Mouse (Mus musculus) forebrain, embryonic 11.5 days (tissue): ENCODE data around the gene Insig2. TPM values are rescaled to one million over a fixed set of nuclear protein-coding genes. Genes with fewer than 3 reads are reported as not detected.
A peak's percentile ranks its signal among the peaks of the same experiment; 100 is the strongest.

Experiments
- ATAC-seq: fragments of 200-750 bp; cut with Nextera tagmentation; replicated peaks from 2 replicates; pipeline ENCODE4 v1.8.0; 2017; ENCODE audit warnings: moderate TSS enrichment; ENCODE audit not compliant: low FRiP score
- DNase-seq: peaks from one replicate; pipeline ENCODE4 v3.0.0-alpha.2; 2017; ENCODE audit warnings: low spot score
- H3K27ac ChIP-seq: fragments of 300-500 bp; sonication (generic); 2 replicates; pipeline ENCODE4 v1.5.1; 2014; ENCODE audit warnings: low read depth, low read length
- H3K27me3 ChIP-seq: fragments of 300-500 bp; sonication (generic); 2 replicates; pipeline ENCODE4 v1.6.1; 2014; ENCODE audit warnings: mild to moderate bottlenecking, low read length, mixed read lengths; ENCODE audit not compliant: control insufficient read depth, insufficient read depth
- H3K36me3 ChIP-seq: fragments of 300-500 bp; sonication (generic); 2 replicates; pipeline ENCODE4 v1.6.1; 2014; ENCODE audit warnings: mild to moderate bottlenecking, low read length, moderate library complexity, mixed read lengths; ENCODE audit not compliant: control insufficient read depth, insufficient read depth
- H3K4me1 ChIP-seq: fragments of 300-500 bp; sonication (generic); replicated peaks from 2 replicates; pipeline ENCODE4 v1.6.1; 2014; ENCODE audit warnings: low read length, mixed read lengths; ENCODE audit not compliant: control insufficient read depth, insufficient read depth
- H3K4me2 ChIP-seq: fragments of 300-500 bp; sonication (generic); 2 replicates; pipeline ENCODE4 v1.6.1; 2014; ENCODE audit warnings: low read depth, mild to moderate bottlenecking, low read length, moderate library complexity, mixed read lengths; ENCODE audit not compliant: severe bottlenecking
- H3K4me3 ChIP-seq: fragments of 300-500 bp; sonication (generic); 2 replicates; pipeline ENCODE4 v1.5.1; 2014; ENCODE audit warnings: low read depth, low read length
- H3K9ac ChIP-seq: fragments of 300-500 bp; sonication (generic); 2 replicates; pipeline ENCODE4 v1.6.1; 2014; ENCODE audit warnings: low read length
- H3K9me3 ChIP-seq: fragments of 300-500 bp; sonication (generic); 2 replicates; pipeline ENCODE4 v1.6.1; 2016; ENCODE audit warnings: low read length, mixed read lengths; ENCODE audit not compliant: control insufficient read depth
- WGBS: fragments of 180-500 bp; shearing (Covaris S2); extraction: QIAGEN DNeasy Blood & Tissue Kit; methylation state at CpG from one replicate; pipeline ENCODE4 v1.1.7; 2014; 5-methylcytosine and 5-hydroxymethylcytosine counted together
- polyA plus RNA-seq: library from polyadenylated mRNA; unstranded; fragments of >200 nt; fragmentation: Nextera tagmentation; extraction: Ambion mirVana; gene quantifications from 2 replicates; pipeline ENCODE4 v1.2.1, GENCODE M21; 2014

The Insig2 gene
- polyA plus RNA-seq, 1 experiment from 2014 or later: 16.7 TPM

DNA sequence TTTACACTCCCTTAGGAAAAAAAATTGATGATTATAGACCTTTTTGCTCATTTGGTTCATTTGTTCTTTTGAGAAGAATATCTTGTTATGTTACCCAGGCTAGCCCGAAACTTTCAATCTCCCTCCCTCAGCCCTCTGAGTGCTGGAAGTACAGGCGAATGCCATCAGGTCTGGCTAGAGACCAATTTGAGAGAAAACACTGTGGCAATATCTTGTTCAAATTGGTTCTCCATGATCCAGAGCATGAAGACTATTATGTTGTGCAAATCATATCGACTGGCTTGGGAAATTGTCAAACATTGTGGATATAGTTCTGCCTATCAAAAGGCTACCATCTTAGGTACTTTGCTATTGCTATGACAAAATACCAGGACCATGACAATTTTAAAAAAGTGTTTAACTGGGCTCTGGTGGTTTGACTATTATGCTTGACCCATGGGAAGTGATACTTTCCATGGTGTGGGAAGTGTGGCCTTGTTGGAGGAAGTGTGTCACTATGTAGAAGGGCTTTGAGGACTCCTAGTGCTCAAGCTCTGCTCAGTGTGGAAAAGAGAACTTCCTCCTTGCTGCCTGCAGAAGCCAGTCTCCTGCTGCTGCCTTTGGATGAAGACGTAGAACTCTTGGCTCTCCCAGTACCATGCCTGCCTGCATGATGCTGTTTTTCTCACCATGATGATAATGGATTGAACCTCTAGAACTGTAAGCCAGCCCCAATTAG, 1.8 kb upstream of the Insig2 start:
- no peak overlapping the region for H3K27ac ChIP-seq
- H3K27me3 ChIP-seq: no peaks in the 10 kb centered on the region
- H3K9ac ChIP-seq: no peak overlapping the region
- WGBS: 94% methylated on average over 4 of the region's 4 CpGs
- no peaks in the 10 kb centered on the region for H3K4me1 ChIP-seq
- no peak overlapping the region for H3K4me3 ChIP-seq
- no peaks in the 10 kb centered on the region for H3K9me3 ChIP-seq
- no peak overlapping the region for H3K4me2 ChIP-seq
- DNase-seq: no peak
- H3K36me3 ChIP-seq: no peaks in the 10 kb centered on the region
- no peak for ATAC-seq

DNA sequence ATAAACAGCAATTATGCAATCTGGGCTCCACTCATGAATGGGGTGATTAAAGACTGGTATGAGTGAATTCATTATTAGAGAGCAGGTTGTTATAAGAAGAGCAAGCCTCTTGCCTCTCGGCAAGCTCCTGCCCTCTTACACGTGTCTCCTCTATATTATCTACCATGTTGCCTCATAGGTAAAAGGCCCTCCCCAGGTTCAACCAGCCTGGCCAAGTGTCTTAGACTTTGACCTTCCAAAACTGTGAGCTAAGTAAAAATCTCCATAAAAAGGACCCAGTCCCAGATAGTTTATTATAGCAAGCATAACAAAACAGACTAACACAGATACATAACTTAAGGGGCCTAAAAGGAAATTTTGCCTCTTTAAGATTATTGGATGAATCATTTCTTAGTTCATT, 1.8 kb downstream of the Insig2 start:
- 92% methylated on average over 2 of the region's 2 CpGs for WGBS

DNA sequence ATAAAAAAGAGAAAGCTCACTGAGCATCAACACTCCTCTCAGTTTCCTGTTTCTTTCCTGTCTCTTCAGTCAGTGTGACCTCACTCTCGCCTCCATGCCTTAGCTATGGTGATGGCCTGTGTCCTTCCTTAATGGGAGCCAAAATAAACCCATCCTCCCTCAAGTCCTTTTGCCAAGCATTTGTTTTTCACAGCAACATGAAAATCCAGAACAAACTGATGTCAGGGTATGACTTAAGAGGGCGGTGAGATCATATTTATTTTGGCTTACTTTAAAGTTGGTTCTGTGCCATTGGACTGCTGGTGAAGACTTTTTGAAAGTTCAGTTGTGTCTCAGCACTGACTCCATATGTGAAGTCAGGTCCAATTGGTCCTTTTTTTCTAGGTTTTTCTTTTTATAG, 3.0 kb downstream of the Insig2 start:
- H3K9ac ChIP-seq: no peak overlapping the region
- WGBS: 83% methylated on average over 2 of the region's 2 CpGs

More for the DNA sequence above, 1.8 kb downstream of the Insig2 start:
- Histone ChIP-seq H3K4me3 (no peak overlapping the region), H3K27ac (no peak overlapping the region), H3K9me3 (no peaks in the 10 kb centered on the region), H3K9ac (no peak overlapping the region), H3K4me1 (peaks cover 5% of the 10 kb centered on the region; the same call in 1 of the 2 replicates), H3K4me2 (no peak overlapping the region), H3K36me3 (no peaks in the 10 kb centered on the region), H3K27me3 (no peaks in the 10 kb centered on the region)
- DNase-seq: no peak
- no peak for ATAC-seq

GRCm38 (mm10) chr1:121328193-121328555, 4.2 kb downstream of the Insig2 start:
- ATAC-seq (peak; percentile 51; the same call in 1 of the 2 replicates), DNase-seq (no peak)
- peaks cover 5% of the 10 kb centered on the region; the same call in 1 of the 2 replicates for H3K4me1 ChIP-seq
- WGBS: 6% methylated on average over 7 of the region's 7 CpGs
- no peaks in the 10 kb centered on the region for H3K36me3 ChIP-seq
- H3K27ac ChIP-seq: no peak overlapping the region; the same call in 1 of the 2 replicates
- no peaks in the 10 kb centered on the region for H3K27me3 ChIP-seq
- peak overlapping the region; percentile 85 for H3K9ac ChIP-seq
- H3K4me3 ChIP-seq: peak overlapping the region; percentile 75
- H3K9me3 ChIP-seq: no peaks in the 10 kb centered on the region
- H3K4me2 ChIP-seq: peak overlapping the region; percentile 76

More for the DNA sequence above, 3.0 kb downstream of the Insig2 start:
- no peak overlapping the region for H3K4me2 ChIP-seq
- H3K4me1 ChIP-seq: peaks cover 5% of the 10 kb centered on the region; the same call in 1 of the 2 replicates
- H3K27me3 ChIP-seq: no peaks in the 10 kb centered on the region
- no peak overlapping the region for H3K27ac ChIP-seq
- H3K9me3 ChIP-seq: no peaks in the 10 kb centered on the region
- no peaks in the 10 kb centered on the region for H3K36me3 ChIP-seq
- DNase-seq (no peak), ATAC-seq (no peak)
- H3K4me3 ChIP-seq: no peak overlapping the region

DNA sequence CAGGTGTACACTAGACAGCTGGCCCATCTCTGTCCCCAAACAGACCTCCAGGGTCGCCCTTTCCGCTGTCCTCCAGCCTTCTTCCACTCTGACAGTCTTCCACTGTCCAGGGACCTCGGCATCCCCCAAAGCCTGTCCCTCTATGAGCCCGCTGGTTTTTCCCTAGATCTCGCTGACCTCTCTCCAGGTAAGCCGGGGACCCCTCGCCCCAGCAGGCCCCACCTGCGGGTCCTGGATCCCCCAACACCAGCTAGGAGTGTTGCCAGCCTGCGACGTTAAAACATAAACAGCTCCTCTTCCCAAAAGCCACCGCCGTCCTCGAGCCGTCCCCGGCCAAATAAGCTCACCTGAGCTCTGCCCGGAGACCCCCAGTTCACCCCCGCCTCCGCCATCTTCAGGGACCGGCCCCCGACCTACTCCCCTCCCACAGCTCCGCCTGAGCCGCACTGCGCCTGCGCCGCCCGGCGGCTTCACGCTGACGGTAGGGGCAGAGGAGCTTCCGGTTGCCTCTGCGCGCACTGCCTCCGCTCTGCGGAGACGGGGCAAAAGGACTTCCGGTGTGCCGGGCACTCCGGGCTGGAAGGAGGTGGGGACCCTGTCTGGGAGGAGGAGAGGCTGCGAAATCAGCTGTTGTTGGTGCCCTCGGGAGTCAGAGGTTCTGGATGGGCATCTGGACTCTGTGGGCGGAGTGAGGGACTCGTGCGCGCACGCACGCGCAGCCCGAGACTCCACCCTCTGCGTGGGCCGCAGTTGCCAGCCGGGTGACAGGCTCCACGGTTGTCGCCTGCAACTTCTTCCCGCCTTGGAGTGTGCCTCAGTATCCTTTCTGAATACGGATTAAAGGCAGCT, 4.8 kb downstream of the Insig2 start:
- peak overlapping the region; percentile 85 for H3K9ac ChIP-seq
- H3K27me3 ChIP-seq: no peaks in the 10 kb centered on the region
- peaks cover 5% of the 10 kb centered on the region; the same call in 1 of the 2 replicates for H3K4me1 ChIP-seq
- peak; percentile 96 for DNase-seq
- peak overlapping the region; percentile 75 for H3K4me3 ChIP-seq
- peak; percentile 99 for ATAC-seq
- no peaks in the 10 kb centered on the region for H3K36me3 ChIP-seq
- peak overlapping the region; percentile 80 for H3K27ac ChIP-seq
- WGBS: under 1% methylated on average over 55 of the region's 55 CpGs
- H3K4me2 ChIP-seq: peak overlapping the region; percentile 76
- no peaks in the 10 kb centered on the region for H3K9me3 ChIP-seq

- H3K9me3 ChIP-seq: no peaks in the 10 kb centered on the region
- ATAC-seq: no peak; the same call in 1 of the 2 replicates
- H3K4me2 ChIP-seq: peak overlapping the region; percentile 76
- peak overlapping the region; percentile 75 for H3K4me3 ChIP-seq
- H3K4me1 ChIP-seq: peaks cover 5% of the 10 kb centered on the region; the same call in 1 of the 2 replicates
- H3K36me3 ChIP-seq: no peaks in the 10 kb centered on the region
- H3K9ac ChIP-seq: peak overlapping the region; percentile 85
- no peak overlapping the region for H3K27ac ChIP-seq
- no peak for DNase-seq
- WGBS: 32% methylated on average over 18 of the region's 18 CpGs
- no peaks in the 10 kb centered on the region for H3K27me3 ChIP-seq
Observed at GRCm38 (mm10) chr1:121326591-121327343, 5.6 kb downstream of the Insig2 start.

DNA sequence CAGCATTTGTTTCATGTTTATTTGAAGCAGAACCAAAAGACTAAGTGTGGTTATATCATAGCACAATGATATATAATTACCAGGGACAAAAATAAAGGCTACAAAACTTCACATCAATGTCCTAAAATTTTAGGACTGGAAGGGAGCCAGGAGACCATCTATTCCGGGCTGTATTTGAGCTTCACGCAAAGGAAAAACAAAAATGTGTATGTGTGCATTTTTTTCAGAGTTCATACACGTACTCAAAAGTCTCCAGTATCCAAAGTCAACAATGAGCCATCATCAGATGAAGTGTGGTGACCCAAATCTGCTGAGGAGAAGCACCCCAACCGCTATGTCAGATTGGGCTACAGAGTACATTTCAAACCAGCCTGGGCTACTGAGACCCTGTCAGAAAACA, 8.9 kb downstream of the Insig2 start:
- no peak overlapping the region for H3K27ac ChIP-seq
- ATAC-seq (no peak), DNase-seq (no peak)
- no peak overlapping the region for H3K4me3 ChIP-seq
- H3K9me3 ChIP-seq: no peaks in the 10 kb centered on the region
- no peaks in the 10 kb centered on the region for H3K36me3 ChIP-seq
- no peak overlapping the region for H3K9ac ChIP-seq
- peaks cover 5% of the 10 kb centered on the region; the same call in 1 of the 2 replicates for H3K4me1 ChIP-seq
- no peaks in the 10 kb centered on the region for H3K27me3 ChIP-seq
- 82% methylated on average over 4 of the region's 4 CpGs for WGBS
- no peak overlapping the region for H3K4me2 ChIP-seq

- WGBS: 64% methylated on average over 3 of the region's 3 CpGs
Observed at GRCm38 (mm10) chr1:121314766-121315428, 17.5 kb downstream of the Insig2 start.

More at GRCm38 (mm10) chr1:121314766-121315428, 17.5 kb downstream of the Insig2 start:
- H3K4me1 ChIP-seq: no peaks in the 10 kb centered on the region
- no peaks in the 10 kb centered on the region; the same call in 1 of the 2 replicates for H3K36me3 ChIP-seq
- no peaks in the 10 kb centered on the region for H3K27me3 ChIP-seq
- DNase-seq (no peak), ATAC-seq (no peak)
- no peak overlapping the region for H3K9ac ChIP-seq
- H3K4me2 ChIP-seq: no peak overlapping the region
- H3K27ac ChIP-seq: no peak overlapping the region
- H3K4me3 ChIP-seq: no peak overlapping the region
- H3K9me3 ChIP-seq: no peaks in the 10 kb centered on the region
